Mouse (Mus musculus): ENCODE measurements around the gene Kmt2b.

DNA sequence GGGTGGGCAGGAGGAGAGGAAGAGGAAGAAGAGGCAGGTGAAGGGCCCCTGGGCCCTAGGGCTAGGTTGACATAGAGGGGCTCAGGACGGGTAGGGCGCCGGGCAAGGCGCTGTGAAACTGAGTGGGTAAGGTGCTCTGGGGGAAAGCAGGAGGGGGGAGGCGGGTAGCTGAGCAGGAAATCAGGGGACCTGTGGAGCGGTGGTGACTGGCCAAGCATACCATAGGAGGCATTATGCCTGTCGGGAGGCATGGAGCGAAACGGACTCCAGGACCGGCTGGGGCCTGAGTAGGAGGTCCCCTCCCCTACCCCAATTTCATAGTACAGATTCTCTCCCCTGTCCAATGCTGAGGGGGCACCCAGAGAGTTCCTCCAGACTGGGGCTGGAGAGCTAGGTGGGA, 65.7 kb downstream of the Kmt2b start:
- no peak for TF ChIP-seq POLR2A (IDR thresholded peaks at IDR 0.05; ENCODE audit: borderline replicate concordance, insufficient read depth, low read length)
- no peak for TF ChIP-seq CTCF (IDR thresholded peaks at IDR 0.05; ENCODE audit: borderline replicate concordance, insufficient read depth, low read depth, low read length)

Data from cerebellum, adult 2 months (tissue).